Mouse (Mus musculus): ENCODE results near the gene Anks1. TPM values are rescaled to one million over a fixed set of nuclear protein-coding genes. Genes with fewer than 3 reads are reported as not detected.
A peak's percentile ranks its signal among the peaks of the same experiment; 100 is the strongest.

Anks1 gene
- polyA plus RNA-seq, 1 experiment from 2014 or later, result 22.5 TPM

- Histone ChIP-seq H3K36me3 (peaks cover 26% of the 10 kb centered on the region), H3K4me2 (replicated peaks) (no peak overlapping the region), H3K4me3 (no peak overlapping the region), H3K4me1 (peaks cover 20% of the 10 kb centered on the region), H3K9ac (no peak overlapping the region), H3K9me3 (no peaks in the 10 kb centered on the region), H3K27me3 (no peaks in the 10 kb centered on the region), H3K27ac (no peak overlapping the region)
- 70% methylated on average over 23 of the region's 23 CpGs for WGBS
- peak; percentile 38 for ATAC-seq (ENCODE audit: insufficient number of reproducible peaks, insufficient read depth, low FRiP score, low TSS enrichment)
Observed at GRCm38 (mm10) chr17:28042299-28042771, 133.2 kb downstream of the Anks1 start.

DNA sequence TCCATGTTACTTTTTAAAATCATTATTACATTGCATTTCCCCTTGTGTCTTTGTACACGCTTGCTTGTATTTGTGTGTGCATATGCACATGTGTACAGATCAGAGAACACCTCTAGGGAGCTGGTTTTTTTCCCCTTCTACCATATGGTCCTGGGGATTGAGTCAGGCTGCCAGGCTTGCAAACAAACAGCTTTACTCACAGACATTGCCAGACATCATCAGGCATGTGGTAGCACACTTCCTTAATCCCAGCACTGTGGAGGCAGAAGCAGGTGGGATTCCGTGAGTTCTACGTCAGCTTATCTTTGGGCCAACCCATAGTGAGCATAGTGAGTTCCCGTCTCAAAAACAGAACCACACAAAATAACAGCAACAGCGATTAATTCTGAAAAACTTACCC lies 137.9 kb downstream of the Anks1 start:
- Histone ChIP-seq H3K4me3 (no peak overlapping the region), H3K27ac (no peak overlapping the region), H3K4me2 (replicated peaks) (no peak overlapping the region), H3K4me1 (no peaks in the 10 kb centered on the region), H3K36me3 (peaks cover 17% of the 10 kb centered on the region), H3K27me3 (no peaks in the 10 kb centered on the region), H3K9ac (no peak overlapping the region), H3K9me3 (no peaks in the 10 kb centered on the region)
- no peak for ATAC-seq (ENCODE audit: insufficient number of reproducible peaks, insufficient read depth, low FRiP score, low TSS enrichment)
- 89% methylated on average over 5 of the region's 5 CpGs for WGBS

- peaks cover 20% of the 10 kb centered on the region for H3K36me3 ChIP-seq
Observed at GRCm38 (mm10) chr17:28047520-28047919, 138.4 kb downstream of the Anks1 start.

GRCm38 (mm10) chr17:28048425-28048824 lies 139.3 kb downstream of the Anks1 start:
- H3K27ac ChIP-seq, result no peak overlapping the region
- no peak overlapping the region for H3K4me2 ChIP-seq (replicated peaks)
- H3K4me1 ChIP-seq, result no peaks in the 10 kb centered on the region
- WGBS, result 48% methylated on average over 4 of the region's 4 CpGs
- H3K36me3 ChIP-seq, result peaks cover 25% of the 10 kb centered on the region
- H3K27me3 ChIP-seq, result no peaks in the 10 kb centered on the region
- ATAC-seq (ENCODE audit: insufficient number of reproducible peaks, insufficient read depth, low FRiP score, low TSS enrichment), result no peak
- no peak overlapping the region for H3K4me3 ChIP-seq
- H3K9me3 ChIP-seq, result no peaks in the 10 kb centered on the region
- no peak overlapping the region for H3K9ac ChIP-seq

More at GRCm38 (mm10) chr17:28047520-28047919, 138.4 kb downstream of the Anks1 start:
- Histone ChIP-seq H3K4me1 (no peaks in the 10 kb centered on the region), H3K27ac (no peak overlapping the region), H3K4me2 (replicated peaks) (no peak overlapping the region), H3K9me3 (no peaks in the 10 kb centered on the region), H3K27me3 (no peaks in the 10 kb centered on the region), H3K4me3 (no peak overlapping the region), H3K9ac (no peak overlapping the region)
- no peak for ATAC-seq (ENCODE audit: insufficient number of reproducible peaks, insufficient read depth, low FRiP score, low TSS enrichment)
- WGBS, result 76% methylated on average over 5 of the region's 5 CpGs

DNA sequence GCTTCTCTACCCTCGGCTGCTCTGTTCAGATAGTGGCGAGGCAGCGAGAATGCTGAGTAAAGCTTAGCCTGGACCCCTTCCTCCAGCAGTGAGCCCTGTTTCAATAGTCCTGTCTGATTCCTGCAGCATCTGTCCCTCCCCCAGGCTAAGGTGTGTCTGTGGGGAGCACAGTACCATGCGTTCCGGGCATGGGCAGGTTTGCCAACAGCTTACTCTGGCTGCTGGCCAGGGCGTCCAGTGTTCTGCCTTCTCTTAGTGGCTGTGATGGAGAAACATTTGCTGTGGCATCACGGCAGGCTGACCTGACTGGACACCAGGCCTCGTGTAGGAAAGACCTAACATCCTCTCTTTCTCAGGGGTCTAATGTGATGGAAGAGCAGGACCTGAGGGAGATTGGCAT lies 141.1 kb downstream of the Anks1 start:
- H3K36me3 ChIP-seq, result peaks cover 41% of the 10 kb centered on the region
- no peak overlapping the region for H3K4me3 ChIP-seq
- 90% methylated on average over 8 of the region's 8 CpGs for WGBS
- ATAC-seq (ENCODE audit: insufficient number of reproducible peaks, insufficient read depth, low FRiP score, low TSS enrichment), result no peak
- no peak overlapping the region for H3K9ac ChIP-seq
- no peaks in the 10 kb centered on the region for H3K27me3 ChIP-seq
- no peaks in the 10 kb centered on the region for H3K4me1 ChIP-seq
- no peaks in the 10 kb centered on the region for H3K9me3 ChIP-seq
- H3K27ac ChIP-seq, result no peak overlapping the region
- H3K4me2 ChIP-seq (replicated peaks), result no peak overlapping the region

- Histone ChIP-seq H3K9me3 (no peaks in the 10 kb centered on the region), H3K4me3 (no peak overlapping the region), H3K9ac (no peak overlapping the region), H3K4me1 (no peaks in the 10 kb centered on the region), H3K4me2 (replicated peaks) (no peak overlapping the region), H3K27me3 (no peaks in the 10 kb centered on the region), H3K36me3 (peaks cover 46% of the 10 kb centered on the region), H3K27ac (no peak overlapping the region)
- 79% methylated on average over 21 of the region's 21 CpGs for WGBS
- no peak for ATAC-seq (ENCODE audit: insufficient number of reproducible peaks, insufficient read depth, low FRiP score, low TSS enrichment)
Observed at GRCm38 (mm10) chr17:28052293-28052863, 143.3 kb downstream of the Anks1 start.

GRCm38 (mm10) chr17:28058346-28058745 lies 149.2 kb downstream of the Anks1 start:
- 80% methylated on average over 13 of the region's 13 CpGs for WGBS
- peaks cover 56% of the 10 kb centered on the region for H3K36me3 ChIP-seq
- peaks cover 32% of the 10 kb centered on the region for H3K4me1 ChIP-seq
- ATAC-seq (ENCODE audit: insufficient number of reproducible peaks, insufficient read depth, low FRiP score, low TSS enrichment), result no peak
- H3K9ac ChIP-seq, result no peak overlapping the region
- H3K4me3 ChIP-seq, result no peak overlapping the region
- H3K27me3 ChIP-seq, result no peaks in the 10 kb centered on the region
- no peak overlapping the region for H3K27ac ChIP-seq
- H3K4me2 ChIP-seq (replicated peaks), result no peak overlapping the region
- no peaks in the 10 kb centered on the region for H3K9me3 ChIP-seq

GRCm38 (mm10) chr17:28060681-28061080 lies 151.6 kb downstream of the Anks1 start:
- ATAC-seq (ENCODE audit: insufficient number of reproducible peaks, insufficient read depth, low FRiP score, low TSS enrichment), result no peak
- no peaks in the 10 kb centered on the region for H3K9me3 ChIP-seq
- WGBS, result 48% methylated on average over 11 of the region's 11 CpGs
- H3K27me3 ChIP-seq, result no peaks in the 10 kb centered on the region
- H3K4me1 ChIP-seq, result peaks cover 39% of the 10 kb centered on the region
- no peak overlapping the region for H3K9ac ChIP-seq
- H3K4me2 ChIP-seq (replicated peaks), result no peak overlapping the region
- H3K36me3 ChIP-seq, result peaks cover 37% of the 10 kb centered on the region
- peak overlapping the region; percentile 75 for H3K27ac ChIP-seq
- no peak overlapping the region for H3K4me3 ChIP-seq

DNA sequence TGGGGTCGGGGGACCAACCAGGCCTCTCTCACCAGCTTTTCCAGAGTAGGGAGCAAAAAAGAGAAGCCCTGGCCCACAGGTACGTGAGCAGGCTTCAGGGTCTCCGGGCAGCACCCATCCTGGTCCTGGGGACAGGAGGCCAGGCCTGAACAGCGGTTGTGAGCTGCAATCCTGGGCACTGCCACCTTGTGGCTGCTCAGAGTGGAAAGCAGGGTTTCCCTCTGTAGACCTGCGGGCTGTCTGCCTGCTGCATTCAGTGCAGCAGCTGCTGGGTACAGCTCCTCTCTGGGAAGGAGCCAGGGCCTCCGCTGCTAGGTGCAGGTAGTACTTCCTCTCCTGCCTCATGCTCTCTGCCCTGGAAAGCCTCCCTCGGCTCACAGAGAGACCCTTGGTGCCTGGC lies 152.4 kb downstream of the Anks1 start:
- Histone ChIP-seq H3K4me2 (replicated peaks) (no peak overlapping the region), H3K9ac (peak overlapping the region; percentile 24; the same call in 1 of the 2 replicates), H3K36me3 (peaks cover 37% of the 10 kb centered on the region), H3K4me3 (no peak overlapping the region), H3K4me1 (peaks cover 39% of the 10 kb centered on the region), H3K9me3 (no peaks in the 10 kb centered on the region), H3K27ac (peak overlapping the region; percentile 67; the same call in 1 of the 2 replicates), H3K27me3 (no peaks in the 10 kb centered on the region)
- 0 out of 2 replicates have a peak, but pooled peaks have one; percentile 29 for ATAC-seq (ENCODE audit: insufficient number of reproducible peaks, insufficient read depth, low FRiP score, low TSS enrichment)
- 46% methylated on average over 7 of the region's 7 CpGs for WGBS

DNA sequence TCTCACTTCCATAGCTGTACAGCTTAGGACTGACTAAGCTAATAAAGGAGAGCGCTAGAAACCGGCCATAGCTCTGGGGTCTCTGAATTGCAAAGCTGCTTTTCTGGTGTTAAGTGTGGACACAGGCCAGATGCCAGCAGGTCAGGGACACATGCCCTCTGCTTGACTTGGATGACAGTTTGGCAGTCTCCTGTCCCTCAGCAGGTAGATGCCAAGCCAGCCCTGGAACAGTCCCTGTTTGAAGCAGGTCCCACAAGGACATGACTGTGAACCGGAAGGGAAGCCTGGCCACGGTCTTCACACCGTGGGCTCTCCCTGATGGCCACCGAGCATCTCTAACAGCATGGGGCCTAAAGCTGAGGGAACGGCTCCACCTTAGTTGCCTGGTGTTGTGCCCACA lies 153.6 kb downstream of the Anks1 start:
- Histone ChIP-seq H3K4me1 (peaks cover 39% of the 10 kb centered on the region), H3K27ac (peak overlapping the region; percentile 68; the same call in 1 of the 2 replicates), H3K4me3 (no peak overlapping the region), H3K27me3 (no peaks in the 10 kb centered on the region), H3K9me3 (no peaks in the 10 kb centered on the region), H3K4me2 (replicated peaks) (no peak overlapping the region), H3K9ac (no peak overlapping the region), H3K36me3 (peaks cover 31% of the 10 kb centered on the region)
- WGBS, result 61% methylated on average over 7 of the region's 7 CpGs
- ATAC-seq (ENCODE audit: insufficient number of reproducible peaks, insufficient read depth, low FRiP score, low TSS enrichment), result no peak

DNA sequence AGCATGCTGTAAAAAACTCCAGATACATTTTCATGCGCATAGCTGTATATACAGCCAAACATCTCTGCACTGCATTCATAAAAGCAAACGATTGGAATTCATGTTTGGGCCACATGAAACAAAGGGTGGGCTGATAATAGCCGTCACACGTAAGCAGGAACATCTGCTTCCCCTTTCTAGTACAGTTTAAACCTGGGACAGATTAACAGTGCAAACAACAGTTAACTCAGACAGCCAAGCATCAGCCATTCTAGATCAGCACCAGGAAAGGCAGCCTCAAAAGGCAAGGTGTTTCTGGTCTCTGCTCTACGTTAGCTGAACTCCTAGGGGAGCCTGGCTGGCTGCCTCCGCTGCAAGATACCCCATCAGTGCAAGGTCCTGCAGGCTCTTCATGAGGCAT lies 154.1 kb downstream of the Anks1 start:
- no peak overlapping the region for H3K4me2 ChIP-seq (replicated peaks)
- ATAC-seq (ENCODE audit: insufficient number of reproducible peaks, insufficient read depth, low FRiP score, low TSS enrichment), result no peak
- WGBS, result 35% methylated on average over 6 of the region's 6 CpGs

GRCm38 (mm10) chr17:28067303-28067702 lies 158.2 kb downstream of the Anks1 start:
- H3K4me1 ChIP-seq, result peaks cover 16% of the 10 kb centered on the region
- no peak overlapping the region for H3K9ac ChIP-seq
- no peak overlapping the region for H3K4me3 ChIP-seq
- no peaks in the 10 kb centered on the region for H3K36me3 ChIP-seq
- H3K27me3 ChIP-seq, result no peaks in the 10 kb centered on the region
- ATAC-seq (ENCODE audit: insufficient number of reproducible peaks, insufficient read depth, low FRiP score, low TSS enrichment), result no peak; the same call in 1 of the 2 replicates
- H3K4me2 ChIP-seq (replicated peaks), result no peak overlapping the region
- H3K27ac ChIP-seq, result no peak overlapping the region
- H3K9me3 ChIP-seq, result no peaks in the 10 kb centered on the region
- WGBS, result 84% methylated on average over 4 of the region's 4 CpGs

More for the DNA sequence above, 154.1 kb downstream of the Anks1 start:
- Histone ChIP-seq H3K4me1 (peaks cover 39% of the 10 kb centered on the region), H3K27me3 (no peaks in the 10 kb centered on the region), H3K4me3 (no peak overlapping the region), H3K9me3 (no peaks in the 10 kb centered on the region), H3K36me3 (peaks cover 27% of the 10 kb centered on the region), H3K27ac (peak overlapping the region; percentile 68), H3K9ac (no peak overlapping the region)
